20 mouse cellular contexts compared by ENCODE assay signal in the genomic region with DNA sequence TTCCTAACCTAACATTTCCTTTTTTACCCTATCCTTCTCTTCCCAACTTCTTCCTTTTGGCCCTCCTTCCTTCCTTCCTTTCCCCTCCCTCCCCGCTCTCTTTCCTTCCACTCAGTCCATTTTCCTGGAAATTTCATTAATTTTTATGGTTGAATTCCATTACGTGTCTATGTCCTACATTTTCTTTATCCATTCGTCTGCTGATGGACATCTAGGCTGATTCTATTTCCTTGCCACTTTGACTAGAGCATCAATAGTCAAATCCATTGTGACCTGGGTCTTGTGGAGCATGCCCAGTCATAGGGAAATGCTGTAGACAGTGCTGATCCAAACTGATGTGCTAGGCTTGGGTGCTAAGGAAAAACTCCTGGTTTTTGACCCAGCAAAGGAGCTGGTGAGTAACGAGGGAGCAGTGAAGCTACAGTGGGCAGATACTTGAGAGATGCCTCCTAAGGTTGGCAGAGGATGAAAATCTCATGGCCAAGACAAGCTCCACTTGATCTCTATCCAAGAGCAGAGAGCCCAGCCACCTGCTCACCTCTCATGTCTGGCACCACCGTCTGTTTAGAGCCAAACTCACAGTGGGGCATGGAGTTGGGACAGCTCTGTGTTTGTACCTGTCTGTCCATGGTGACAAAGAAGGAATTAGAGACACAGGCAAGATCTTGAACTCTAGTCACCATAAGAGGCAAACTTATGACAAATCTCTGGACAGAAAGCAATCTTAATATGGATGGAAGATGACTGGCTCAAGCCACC. TPM values are rescaled to one million over a fixed set of nuclear protein-coding genes. Genes with fewer than 3 reads are reported as not detected.
A peak's percentile ranks its signal among the peaks of the same experiment; 100 is the strongest.
DNase-seq lines count a peak whose midpoint lies in the region; ATAC-seq and TF ChIP-seq lines count a peak whose summit lies in the region.
"Had no signal": no experiment of that assay in that cellular context is flagged by ENCODE, and none has a peak within 500 bp of the region (broad histone marks: within the 10 kb centered on the region; RNA-seq: fewer than 3 reads in every experiment).

No protein-coding gene starts in this region.

- no peak overlapping the region for H3K4me2 ChIP-seq in forebrain, embryonic 15.5 days (replicated peaks)
- no peak overlapping the region for H3K4me2 ChIP-seq in forebrain, postnatal 0 days (ENCODE audit: low read depth)
- H3K4me2 ChIP-seq in hindbrain, postnatal 0 days (ENCODE audit: low read depth, low read length), result no peak overlapping the region
- no peak overlapping the region for H3K4me2 ChIP-seq in hindbrain, embryonic 12.5 days (replicated peaks)
- H3K4me2 ChIP-seq: limb, embryonic 12.5 days; liver, embryonic 12.5 days; midbrain, embryonic 15.5 days had no signal

- DNase-seq in forebrain, postnatal 0 days, result no peak
- peak; percentile 65 for DNase-seq in hindbrain, postnatal 0 days (ENCODE audit: low spot score)
- DNase-seq in cerebellum, adult 18-20 months, result peak; percentile 91 to 94
- DNase-seq in cerebellum, postnatal 25 days, result peak; percentile 92 to 93
- DNase-seq in adrenal gland, postnatal 14 days, result no peak
- no peak for DNase-seq in frontal cortex, postnatal 36 days (ENCODE audit: low spot score in 2 of 2)
- DNase-seq: adrenal gland, postnatal 36 days; gastrocnemius, postnatal 14 days; heart, adult 2 months; kidney, adult 2 months; kidney, postnatal 10 days; lung, adult 2 months; lung, postnatal 36 days had no signal

- TF ChIP-seq CTCF in forebrain, postnatal 0 days (IDR thresholded peaks at IDR 0.05; ENCODE audit: low read depth), result no peak
- no peak for TF ChIP-seq CTCF in hindbrain, postnatal 0 days (IDR thresholded peaks at IDR 0.05; ENCODE audit: low read depth)

- H3K36me3 ChIP-seq in forebrain, embryonic 15.5 days, result no peaks in the 10 kb centered on the region
- no peaks in the 10 kb centered on the region for H3K36me3 ChIP-seq in forebrain, postnatal 0 days (ENCODE audit: insufficient read depth)
- H3K36me3 ChIP-seq in hindbrain, postnatal 0 days (ENCODE audit: insufficient read depth, low read length), result no peaks in the 10 kb centered on the region
- H3K36me3 ChIP-seq in hindbrain, embryonic 12.5 days, result no peaks in the 10 kb centered on the region
- H3K36me3 ChIP-seq: G1E; limb, embryonic 12.5 days; liver, embryonic 12.5 days; midbrain, embryonic 15.5 days had no signal

- no peak overlapping the region for H3K9ac ChIP-seq in forebrain, embryonic 15.5 days (replicated peaks)
- H3K9ac ChIP-seq in forebrain, postnatal 0 days, result no peak overlapping the region
- no peak overlapping the region for H3K9ac ChIP-seq in hindbrain, postnatal 0 days (replicated peaks; ENCODE audit: low read length)
- H3K9ac ChIP-seq in hindbrain, embryonic 12.5 days, result no peak overlapping the region
- H3K9ac ChIP-seq: limb, embryonic 12.5 days; liver, embryonic 12.5 days; midbrain, embryonic 15.5 days had no signal

- peaks cover 14% of the 10 kb centered on the region for H3K4me1 ChIP-seq in forebrain, embryonic 15.5 days
- no peaks in the 10 kb centered on the region for H3K4me1 ChIP-seq in forebrain, postnatal 0 days (ENCODE audit: insufficient read depth)
- H3K4me1 ChIP-seq in hindbrain, postnatal 0 days (ENCODE audit: insufficient read depth, low read length), result no peaks in the 10 kb centered on the region
- H3K4me1 ChIP-seq in hindbrain, embryonic 12.5 days, result no peaks in the 10 kb centered on the region
- H3K4me1 ChIP-seq: liver, embryonic 12.5 days had no signal

- no peak overlapping the region for H3K4me3 ChIP-seq in forebrain, embryonic 15.5 days
- H3K4me3 ChIP-seq in forebrain, postnatal 0 days (ENCODE audit: low read depth, low read length), result no peak overlapping the region
- H3K4me3 ChIP-seq in hindbrain, postnatal 0 days (ENCODE audit: low read length), result no peak overlapping the region
- H3K4me3 ChIP-seq in hindbrain, embryonic 12.5 days, result no peak overlapping the region
- H3K4me3 ChIP-seq: heart, adult 2 months; left cerebral cortex, adult 2 months; limb, embryonic 12.5 days; liver, embryonic 12.5 days; midbrain, embryonic 15.5 days had no signal

- WGBS in forebrain, embryonic 15.5 days, result 77% methylated on average over 5 of the region's 5 CpGs
- WGBS in forebrain, postnatal 0 days, result 72% methylated on average over 5 of the region's 5 CpGs
- WGBS in hindbrain, postnatal 0 days, result 65% methylated on average over 5 of the region's 5 CpGs
- 86% methylated on average over 5 of the region's 5 CpGs for WGBS in hindbrain, embryonic 12.5 days

- 0 out of 2 replicates have a peak, but pooled peaks have one; percentile 35 for ATAC-seq in forebrain, embryonic 15.5 days (replicated peaks)
- ATAC-seq in forebrain, postnatal 0 days, result no peak
- peak; percentile 68 for ATAC-seq in hindbrain, postnatal 0 days
- ATAC-seq in hindbrain, embryonic 12.5 days (ENCODE audit: low FRiP score), result no peak
- ATAC-seq: liver, embryonic 12.5 days; midbrain, embryonic 15.5 days had no signal

- peak overlapping the region; percentile 62; the same call in 1 of the 2 replicates for H3K27ac ChIP-seq in forebrain, embryonic 15.5 days (replicated peaks)
- no peak overlapping the region for H3K27ac ChIP-seq in forebrain, postnatal 0 days (ENCODE audit: low read depth, low read length)
- peak overlapping the region; percentile 61 for H3K27ac ChIP-seq in hindbrain, postnatal 0 days
- no peak overlapping the region for H3K27ac ChIP-seq in hindbrain, embryonic 12.5 days
- H3K27ac ChIP-seq: heart, adult 2 months; left cerebral cortex, adult 2 months; limb, embryonic 12.5 days; liver, embryonic 12.5 days; midbrain, embryonic 15.5 days had no signal

- H3K27me3 ChIP-seq in forebrain, embryonic 15.5 days, result no peaks in the 10 kb centered on the region
- no peaks in the 10 kb centered on the region for H3K27me3 ChIP-seq in forebrain, postnatal 0 days (ENCODE audit: insufficient read depth, low read length)
- no peaks in the 10 kb centered on the region for H3K27me3 ChIP-seq in hindbrain, postnatal 0 days (ENCODE audit: insufficient read depth, low read length)
- no peaks in the 10 kb centered on the region for H3K27me3 ChIP-seq in hindbrain, embryonic 12.5 days
- H3K27me3 ChIP-seq: limb, embryonic 12.5 days; midbrain, embryonic 15.5 days had no signal

- no peaks in the 10 kb centered on the region for H3K9me3 ChIP-seq in forebrain, embryonic 15.5 days
- H3K9me3 ChIP-seq in forebrain, postnatal 0 days (ENCODE audit: low read length), result no peaks in the 10 kb centered on the region
- H3K9me3 ChIP-seq in hindbrain, postnatal 0 days (ENCODE audit: low read length), result no peaks in the 10 kb centered on the region
- H3K9me3 ChIP-seq in hindbrain, embryonic 12.5 days (replicated peaks), result no peaks in the 10 kb centered on the region
- H3K9me3 ChIP-seq: limb, embryonic 12.5 days; liver, embryonic 12.5 days; midbrain, embryonic 15.5 days had no signal

RNA-seq across cellular contexts. Expression of a gene that starts 57.7 kb away (rescaled TPM):
- 44.8 and 45.1 TPM in 2 replicates for polyA plus RNA-seq in forebrain, embryonic 15.5 days (2015; fragmentation: Nextera tagmentation; extraction: Ambion mirVana)
- total RNA-seq in forebrain, postnatal 0 days (2014; rRNA removed), result 63.6 and 79.6 TPM in 2 replicates
- polyA plus RNA-seq in forebrain, postnatal 0 days (2015; fragmentation: Nextera tagmentation; extraction: Ambion mirVana), result 42.4 and 48.7 TPM in 2 replicates
- 65.0 and 73.8 TPM in 2 replicates for total RNA-seq in hindbrain, postnatal 0 days (2014; rRNA removed)
- 40.7 and 45.4 TPM in 2 replicates for polyA plus RNA-seq in hindbrain, postnatal 0 days (2015; fragmentation: Nextera tagmentation; extraction: Ambion mirVana)
- 40.3 and 43.3 TPM in 2 replicates for polyA plus RNA-seq in hindbrain, embryonic 12.5 days (2016; fragmentation: Nextera tagmentation; extraction: Ambion mirVana)
- 46.9 and 54.5 TPM in 2 replicates for total RNA-seq in adrenal gland, postnatal 14 days (2021)

Comparison
In these comparisons a context has a peak if more than half of its experiments do, and no peak if none do; other contexts are left out.
1. ATAC-seq: peak in forebrain, embryonic 15.5 days (single experiment) and hindbrain, postnatal 0 days (single experiment); none in forebrain, postnatal 0 days (single experiment) and hindbrain, embryonic 12.5 days (single experiment).
2. H3K27ac ChIP-seq: peak in forebrain, embryonic 15.5 days (single experiment) and hindbrain, postnatal 0 days (single experiment); none in forebrain, postnatal 0 days (single experiment) and hindbrain, embryonic 12.5 days (single experiment).
3. DNase-seq: peak in hindbrain, postnatal 0 days (single experiment), cerebellum, adult 18-20 months (2 of 2) and cerebellum, postnatal 25 days (2 of 2); none in forebrain, postnatal 0 days (single experiment), adrenal gland, postnatal 14 days (single experiment) and frontal cortex, postnatal 36 days (0 of 2).